Mouse (Mus musculus) adrenal gland (tissue): ENCODE results near the gene Lyrm4.
"Not testable (repeated sequence)": the region's sequence is repeated elsewhere in the genome, so short reads cannot be mapped to it uniquely, and the experiment has no call there.

Source experiments
- intact Hi-C: fragments of 180-260 bp; cut with DNase I; formaldehyde crosslinking; loops from one replicate; pipeline ENCODE4 v1.15.1; 2025

Lyrm4 gene

DNA sequence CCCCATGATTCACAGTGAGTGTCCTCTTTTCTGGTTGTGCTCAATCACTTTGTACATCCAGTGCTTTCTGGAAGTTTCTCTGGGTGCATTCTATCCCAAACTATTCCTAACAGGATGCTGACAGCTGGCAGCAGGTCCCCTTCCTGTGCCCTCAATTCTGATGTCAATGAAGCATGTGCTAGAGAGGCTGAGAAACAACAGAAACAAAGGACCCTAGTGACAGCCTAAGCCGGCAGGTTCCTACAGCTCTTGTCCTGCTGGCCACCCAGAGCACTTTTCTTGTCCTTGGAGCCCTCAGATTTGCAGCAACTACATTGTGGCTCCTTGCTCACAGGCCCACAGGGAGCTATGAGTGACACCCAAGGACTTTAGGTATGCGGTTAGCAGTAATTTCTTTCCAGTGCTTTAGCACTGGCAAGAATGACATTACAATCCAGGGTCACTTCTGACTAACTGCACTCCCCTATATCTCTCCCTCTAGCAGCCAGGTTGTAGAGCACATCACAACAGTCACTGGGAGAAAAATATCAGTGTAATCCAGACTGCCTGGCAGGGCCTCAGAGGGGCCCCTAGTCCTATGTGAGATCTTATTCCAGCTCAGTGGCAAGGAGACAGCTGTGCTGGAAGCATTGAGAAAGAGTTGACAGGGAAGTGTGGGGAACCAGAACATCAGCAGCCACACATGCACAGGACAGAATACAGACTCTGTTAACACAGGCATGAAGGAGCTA is 121.5 kb downstream of the Lyrm4 start:
- intact Hi-C loops = no loop called here

DNA sequence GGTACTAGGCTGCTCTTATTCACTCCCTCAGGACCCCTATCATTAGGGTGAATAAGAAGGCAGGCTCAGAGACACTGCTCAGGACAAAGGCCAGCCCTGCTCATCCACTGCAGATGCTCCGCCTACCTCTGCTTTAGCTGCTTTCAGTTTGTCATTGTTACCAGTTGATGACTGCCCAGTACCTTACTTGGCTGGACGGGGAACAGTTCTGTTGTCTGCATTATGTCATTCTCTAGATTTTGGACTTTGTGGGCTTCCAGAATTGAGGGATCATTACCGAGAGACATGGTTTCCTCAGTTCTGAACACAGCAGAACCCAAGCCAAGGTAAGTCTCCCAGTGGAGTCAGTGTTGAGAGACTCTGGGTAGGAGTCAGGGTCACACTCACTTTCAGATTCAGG is 122.1 kb downstream of the Lyrm4 start:
- intact Hi-C loops = no loop called here

DNA sequence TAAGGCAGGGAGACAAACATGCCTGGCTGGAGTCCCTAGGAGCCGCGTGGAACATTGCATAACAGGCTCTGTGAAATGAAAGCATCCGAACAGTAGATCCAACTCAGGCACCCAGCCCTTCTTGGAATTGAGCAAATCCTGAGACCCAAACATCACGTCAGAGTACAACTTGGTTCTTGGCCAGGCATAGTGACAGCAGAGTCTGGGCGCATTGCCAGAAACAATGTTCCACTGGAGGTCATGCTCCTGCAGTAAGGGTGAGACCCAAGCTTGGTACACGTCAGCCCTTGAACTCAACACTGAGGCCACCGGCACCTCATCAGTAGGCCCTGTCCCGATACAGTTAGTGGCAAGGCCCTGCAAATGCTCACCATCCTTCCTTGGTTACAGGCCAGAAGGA is 123.3 kb downstream of the Lyrm4 start:
- intact Hi-C loops = no loop called here

DNA sequence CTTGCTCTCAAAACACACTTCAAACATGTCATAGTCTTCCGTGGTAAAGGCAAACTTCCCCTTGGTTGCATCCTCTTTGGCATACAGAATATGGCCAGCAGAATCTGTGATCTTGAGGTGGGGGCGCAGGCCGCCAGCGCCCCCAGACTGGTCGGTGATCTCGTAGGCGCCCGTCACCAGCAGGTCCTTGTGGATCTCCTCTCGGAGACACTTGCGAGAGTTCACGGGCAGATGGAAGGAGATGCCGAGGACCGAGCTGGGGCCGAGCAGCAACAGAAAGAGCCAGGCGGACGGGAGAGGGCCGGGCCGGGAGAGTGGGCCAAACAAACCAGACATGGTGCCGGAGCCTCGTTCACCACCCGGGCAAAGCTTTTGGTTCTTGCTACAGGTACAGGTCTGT is 126.1 kb downstream of the Lyrm4 start:
- intact Hi-C loops = not testable (repeated sequence)

DNA sequence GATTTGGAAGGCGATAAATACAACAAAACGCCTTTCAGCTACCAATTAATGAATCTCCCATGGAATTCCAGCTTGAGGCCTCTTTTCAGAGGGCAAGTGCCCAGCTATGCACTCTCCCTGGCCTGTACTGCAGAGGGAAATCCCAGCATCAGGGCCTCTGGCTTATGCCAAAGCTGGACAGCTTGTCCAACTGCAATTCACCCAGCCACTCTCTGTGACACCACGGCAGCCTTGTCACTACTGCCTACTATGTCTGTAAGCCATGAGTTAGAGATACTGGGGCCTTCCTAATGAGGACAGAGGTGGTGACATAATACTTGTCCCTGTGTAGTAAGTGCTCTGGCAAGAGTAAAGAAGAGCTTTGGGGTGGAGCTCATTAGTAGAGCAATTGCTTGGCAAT is 128.0 kb downstream of the Lyrm4 start:
- intact Hi-C loops = no loop called here

DNA sequence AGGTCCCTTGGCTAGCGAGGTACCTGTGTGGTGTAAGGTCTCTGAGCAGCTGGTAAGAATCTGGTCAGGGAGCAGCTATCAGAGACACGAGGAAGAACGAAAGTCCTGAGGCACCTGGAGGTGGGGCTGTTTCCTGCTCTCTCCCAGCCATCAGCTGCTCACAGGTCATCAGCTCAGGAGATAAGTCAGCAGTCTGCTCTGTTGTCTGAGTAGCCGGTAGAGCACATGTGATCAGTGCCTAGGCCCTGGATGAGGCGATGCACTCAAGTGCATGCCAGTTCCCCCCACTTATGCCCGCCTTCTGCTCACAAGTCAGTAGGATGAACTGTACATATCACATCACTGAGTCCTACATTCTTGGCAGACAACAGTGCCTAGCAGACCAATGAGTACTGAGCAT is 134.3 kb downstream of the Lyrm4 start:
- intact Hi-C loops = no loop called here

DNA sequence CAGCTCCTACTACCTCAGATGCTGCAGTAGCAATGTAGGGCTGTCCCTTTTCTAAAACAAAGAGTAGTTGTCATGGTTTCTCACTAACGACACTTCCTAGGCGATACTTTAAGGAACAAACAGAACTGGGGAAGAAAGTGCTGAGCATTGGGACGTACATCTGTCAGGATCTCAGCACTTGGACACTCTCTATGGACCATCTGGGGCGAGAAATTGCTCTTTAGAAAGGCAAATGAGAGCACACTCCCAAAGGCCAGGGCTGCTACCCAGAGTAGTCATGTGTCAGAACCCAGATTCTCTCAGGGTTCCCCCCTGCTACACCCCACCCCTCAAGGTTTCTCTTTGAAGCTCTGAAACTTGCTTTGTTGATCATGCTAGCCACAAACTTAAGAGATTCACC is 136.9 kb downstream of the Lyrm4 start:
- intact Hi-C loops = no loop called here

DNA sequence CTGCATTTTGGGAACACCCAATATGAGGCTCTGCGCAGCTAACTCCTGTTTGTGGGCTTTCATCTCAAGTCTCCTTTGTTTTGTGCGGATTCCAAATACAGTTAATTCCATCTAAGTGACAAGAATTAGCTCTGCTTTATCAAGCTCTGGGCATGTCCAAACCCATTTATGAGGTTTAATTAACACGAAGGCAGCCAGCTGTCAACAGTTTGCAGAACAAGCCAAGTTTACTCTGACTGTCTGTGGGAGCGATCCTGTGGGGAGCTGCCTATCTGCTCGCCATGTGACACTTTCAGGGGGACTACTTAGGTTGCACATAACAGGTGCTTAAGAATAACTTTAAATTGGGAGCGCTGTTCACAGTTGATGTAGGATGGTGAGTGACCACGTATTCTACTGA is 140.4 kb downstream of the Lyrm4 start:
- intact Hi-C loops = no loop called here

DNA sequence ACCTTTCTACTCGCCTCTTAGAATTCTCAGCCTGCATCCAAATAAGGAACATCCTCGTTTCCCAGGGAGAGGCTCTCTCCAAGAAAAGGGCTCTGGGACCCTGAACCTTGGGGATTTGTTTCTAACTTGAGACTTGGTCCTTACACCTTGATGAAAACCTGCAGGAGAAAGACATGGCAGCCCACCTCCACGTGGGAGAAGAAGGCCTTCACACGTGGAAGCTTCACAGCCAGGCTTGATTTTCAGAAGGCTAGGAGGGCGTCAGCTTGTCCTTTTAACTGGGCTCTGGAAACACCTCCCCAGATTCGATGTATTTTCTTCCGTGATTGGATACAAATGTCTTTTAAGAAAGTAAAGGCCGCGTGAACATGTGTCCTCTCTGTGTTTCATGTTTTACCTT is 147.5 kb downstream of the Lyrm4 start:
- intact Hi-C loops = no loop called here

DNA sequence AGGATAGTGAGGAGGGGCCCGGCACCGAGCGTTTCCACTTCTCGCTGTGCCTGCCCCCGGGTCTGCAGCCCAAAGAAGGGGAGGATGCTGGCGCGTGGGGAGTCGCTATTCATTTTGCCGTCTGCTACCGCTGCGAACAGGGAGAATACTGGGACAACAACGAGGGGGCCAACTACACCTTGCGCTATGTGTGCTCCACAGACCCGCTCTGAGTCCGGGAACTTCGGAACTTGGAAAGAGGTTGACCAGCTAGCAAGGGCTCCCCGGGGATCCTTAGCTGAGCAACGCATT is 147.9 kb downstream of the Lyrm4 start:
- intact Hi-C loops = no loop called here

DNA sequence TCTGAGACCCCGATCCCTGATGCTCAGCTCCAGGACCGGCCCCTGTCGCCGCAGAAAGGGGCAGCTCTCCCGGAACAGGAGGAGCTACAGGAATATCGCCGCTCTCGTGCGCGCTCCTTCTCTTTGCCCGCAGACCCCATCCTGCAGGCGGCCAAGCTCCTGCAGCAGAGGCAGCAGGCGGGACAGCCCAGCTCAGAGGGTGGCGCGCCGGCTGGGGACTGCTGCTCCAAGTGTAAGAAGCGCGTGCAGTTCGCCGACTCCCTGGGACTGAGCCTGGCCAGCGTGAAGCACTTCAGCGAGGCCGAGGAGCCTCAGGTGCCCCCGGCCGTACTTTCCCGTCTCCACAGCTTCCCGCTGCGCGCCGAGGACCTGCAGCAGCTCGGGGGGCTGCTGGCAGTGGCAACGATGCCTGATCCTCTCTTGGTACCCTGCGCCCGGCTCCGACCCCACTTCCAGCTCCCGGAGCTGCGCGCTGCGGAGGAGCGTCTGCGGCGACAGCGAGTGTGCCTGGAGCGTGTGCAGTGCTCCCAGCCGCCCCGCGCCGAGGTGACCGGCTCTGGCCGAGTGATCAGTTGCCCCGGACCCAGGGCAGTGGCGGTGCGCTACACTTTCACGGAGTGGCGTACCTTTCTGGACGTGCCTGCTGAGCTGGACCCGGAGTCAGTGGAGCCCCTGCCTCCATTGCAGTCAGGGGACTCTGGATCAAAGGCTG is 148.5 kb downstream of the Lyrm4 start:
- intact Hi-C loops = no loop called here

DNA sequence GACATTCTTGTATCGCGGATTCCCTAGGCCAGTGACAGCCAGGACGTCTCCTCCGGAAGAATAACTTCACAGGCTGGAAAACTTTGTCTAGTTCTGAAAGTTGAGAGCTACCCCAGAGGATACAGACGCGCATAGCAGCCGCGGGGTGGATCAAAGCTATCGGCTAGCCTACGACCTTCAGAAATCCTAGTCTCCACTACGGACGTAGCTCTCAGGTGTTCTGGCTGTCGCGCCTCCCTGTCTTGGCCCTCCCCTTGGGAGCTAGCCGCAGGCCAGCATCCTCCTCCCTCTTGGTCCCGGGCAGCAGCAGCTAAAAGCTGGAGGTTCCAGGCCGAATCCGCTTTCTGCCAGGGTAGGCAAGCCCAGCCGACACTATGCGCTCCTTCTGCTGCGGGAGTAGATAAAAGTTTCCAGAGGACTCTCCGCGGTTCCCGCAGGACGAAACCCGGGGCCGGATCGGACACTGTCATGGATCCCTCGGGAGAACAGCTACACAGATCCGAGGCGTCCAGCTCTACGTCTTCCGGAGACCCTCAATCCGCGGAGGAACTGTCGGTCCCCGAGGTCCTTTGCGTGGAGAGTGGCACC is 149.1 kb downstream of the Lyrm4 start:
- intact Hi-C loops = no loop called here

DNA sequence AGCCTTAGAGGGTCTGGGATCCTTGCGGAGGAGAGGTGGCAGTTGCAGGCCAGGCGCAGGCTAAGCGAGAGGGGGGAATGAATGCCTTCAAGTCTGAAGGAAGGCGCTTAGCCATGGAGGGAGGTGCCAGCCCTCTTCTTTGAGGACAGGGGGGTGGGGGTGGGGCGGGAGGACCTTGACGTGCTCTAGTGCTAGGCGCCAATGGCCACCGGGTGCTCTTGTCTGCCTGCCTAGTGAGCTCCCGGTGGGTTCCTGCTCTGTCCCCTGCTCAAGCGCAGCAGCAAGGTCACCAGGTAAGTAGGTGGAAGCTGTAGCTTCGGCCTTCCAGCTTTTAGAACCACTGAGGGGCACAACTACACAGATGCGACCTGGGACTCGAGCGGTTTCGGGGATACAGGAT is 149.6 kb downstream of the Lyrm4 start:
- intact Hi-C loops = no loop called here

DNA sequence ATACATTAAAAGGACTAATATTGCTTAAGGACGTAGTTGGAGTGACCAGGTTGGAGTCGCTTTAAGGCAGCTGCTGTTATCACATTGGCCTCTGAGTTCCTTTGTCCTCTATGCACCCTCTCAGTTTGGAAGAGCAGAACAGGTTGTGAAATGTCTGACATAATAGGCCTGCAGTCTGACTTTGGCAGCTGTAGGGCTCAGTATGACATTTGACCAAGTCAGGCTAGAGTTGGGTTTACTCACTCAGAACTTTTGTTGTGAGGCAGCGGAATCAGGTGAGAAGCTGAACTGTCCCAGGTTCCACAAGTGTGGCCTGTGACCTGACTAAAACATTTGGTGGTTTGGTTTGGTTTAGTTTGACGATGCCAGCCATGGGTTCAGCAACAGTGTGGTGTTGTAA is 153.7 kb downstream of the Lyrm4 start:
- intact Hi-C loops = no loop called here

DNA sequence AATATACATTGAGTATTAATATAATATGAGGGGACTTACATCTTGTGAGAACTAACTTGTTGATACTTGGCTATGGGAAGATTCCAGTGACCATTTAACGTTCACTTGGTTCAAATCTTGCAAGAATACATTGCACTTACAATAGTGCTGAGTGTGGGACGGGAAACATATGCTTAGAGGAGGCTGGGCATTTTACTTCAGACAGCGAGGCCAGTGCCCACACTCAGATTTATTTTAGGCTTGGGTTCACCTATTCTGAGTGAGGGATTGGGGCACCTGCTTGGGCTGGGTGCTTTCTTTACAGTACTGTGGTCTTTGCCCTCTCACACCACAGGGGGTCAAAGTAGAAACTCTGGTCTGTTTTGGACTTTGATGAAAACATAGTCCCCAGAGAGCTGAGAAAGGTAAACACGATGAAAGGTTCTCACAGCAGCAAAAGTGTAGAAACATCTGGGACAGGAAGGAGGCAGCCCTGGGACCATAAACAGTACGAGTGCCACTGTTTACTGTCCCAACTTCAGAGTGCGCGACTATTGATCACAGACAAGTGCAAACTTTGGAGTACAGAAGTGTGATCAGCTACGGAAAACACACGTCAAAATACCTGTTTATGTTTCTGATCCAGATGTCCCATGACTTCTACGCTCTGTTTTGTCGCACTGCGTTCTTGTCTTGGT is 157.8 kb downstream of the Lyrm4 start:
- intact Hi-C loops = no loop called here

DNA sequence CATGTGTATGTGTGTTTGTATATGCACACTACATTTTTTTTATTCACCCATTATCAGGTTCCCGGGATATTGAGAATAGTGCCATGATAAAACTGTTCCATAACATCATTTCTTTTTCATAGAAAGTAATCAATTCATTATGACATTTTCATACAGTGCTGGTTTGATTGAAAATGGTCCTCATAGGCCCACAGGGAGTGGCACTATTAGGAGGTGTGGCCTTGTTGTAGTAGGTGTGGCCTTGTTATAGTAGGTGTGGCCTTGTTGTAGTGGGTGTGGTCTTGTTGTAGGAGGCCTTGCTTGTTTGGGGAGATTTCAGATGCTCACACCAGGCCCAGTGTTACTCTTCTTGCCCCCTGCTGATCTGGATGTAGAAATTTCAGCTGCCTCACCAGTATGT is 158.8 kb downstream of the Lyrm4 start, which contains the start of gene Ppp1r3g:
Ppp1r3g (plus strand) TSS at position 301 of the 400 bp plus-strand sequence.
- intact Hi-C loops = no loop called here

DNA sequence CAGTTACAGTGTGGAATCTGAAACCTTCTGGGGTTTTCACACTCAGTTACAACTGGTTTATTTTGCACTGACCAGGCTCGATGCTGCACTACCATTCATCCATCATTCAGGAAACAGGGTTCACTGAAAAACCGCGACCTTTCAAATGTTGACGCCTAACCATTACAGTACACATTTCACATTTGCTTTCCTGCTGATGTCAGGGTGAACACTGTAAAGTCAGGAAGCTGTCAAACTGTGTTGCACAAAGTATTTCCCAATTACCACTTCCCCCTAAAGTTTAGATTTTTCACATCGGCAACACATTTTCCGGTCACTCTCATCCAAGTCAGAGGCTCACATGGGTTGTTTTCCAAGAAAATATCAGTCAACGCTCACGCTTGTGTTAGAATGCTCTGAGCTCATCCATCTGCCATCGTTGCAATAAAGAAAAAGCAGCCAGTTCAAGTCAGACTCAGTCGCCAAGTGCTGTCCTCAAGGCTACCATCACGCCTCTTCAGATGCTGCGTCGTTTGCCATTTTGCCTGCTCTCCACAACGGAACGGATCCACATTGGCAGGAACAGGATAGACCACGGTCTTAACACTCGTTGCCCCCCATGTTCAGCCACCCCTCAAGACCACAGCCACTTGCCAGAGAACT is 167.4 kb downstream of the Lyrm4 start:
- intact Hi-C loops = loop anchor here (5.0 kb wide), 1 partner anchor 168 kb away; no protein-coding TSS in a partner anchor

DNA sequence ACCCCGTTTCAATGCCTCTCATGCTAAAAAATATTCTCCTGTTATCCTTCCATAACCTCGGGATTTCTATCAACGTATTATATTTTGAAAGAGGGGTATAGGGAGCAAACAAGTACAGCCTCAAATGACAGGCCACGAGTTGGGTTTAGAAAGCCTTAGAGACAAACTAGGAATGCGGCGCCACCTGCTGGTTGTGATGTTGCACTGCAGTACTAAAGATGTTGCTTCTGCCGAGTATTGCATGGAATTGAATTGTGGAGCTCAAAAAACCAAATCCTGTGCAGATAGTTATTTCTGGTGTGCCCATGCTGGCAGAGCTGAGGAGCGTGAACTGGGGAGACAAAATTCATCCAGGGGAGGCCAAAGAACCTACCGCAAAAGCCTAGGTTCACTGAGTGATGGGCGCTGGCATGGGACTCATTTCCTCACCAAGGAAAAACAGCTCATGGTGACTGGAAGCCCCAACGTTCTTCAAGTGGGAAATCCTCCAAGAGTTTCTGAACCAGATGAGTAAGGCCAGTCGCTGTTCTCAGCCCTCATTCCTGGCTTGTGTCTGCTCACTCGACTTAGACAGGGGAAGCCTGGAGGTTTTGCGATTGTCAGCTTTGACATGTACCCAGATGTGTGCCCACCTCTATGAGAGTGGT is 169.8 kb downstream of the Lyrm4 start:
- intact Hi-C loops = loop anchor here (2.0 to 5.0 kb wide), 2 partner anchors 165 to 917 kb away; no protein-coding TSS in a partner anchor

DNA sequence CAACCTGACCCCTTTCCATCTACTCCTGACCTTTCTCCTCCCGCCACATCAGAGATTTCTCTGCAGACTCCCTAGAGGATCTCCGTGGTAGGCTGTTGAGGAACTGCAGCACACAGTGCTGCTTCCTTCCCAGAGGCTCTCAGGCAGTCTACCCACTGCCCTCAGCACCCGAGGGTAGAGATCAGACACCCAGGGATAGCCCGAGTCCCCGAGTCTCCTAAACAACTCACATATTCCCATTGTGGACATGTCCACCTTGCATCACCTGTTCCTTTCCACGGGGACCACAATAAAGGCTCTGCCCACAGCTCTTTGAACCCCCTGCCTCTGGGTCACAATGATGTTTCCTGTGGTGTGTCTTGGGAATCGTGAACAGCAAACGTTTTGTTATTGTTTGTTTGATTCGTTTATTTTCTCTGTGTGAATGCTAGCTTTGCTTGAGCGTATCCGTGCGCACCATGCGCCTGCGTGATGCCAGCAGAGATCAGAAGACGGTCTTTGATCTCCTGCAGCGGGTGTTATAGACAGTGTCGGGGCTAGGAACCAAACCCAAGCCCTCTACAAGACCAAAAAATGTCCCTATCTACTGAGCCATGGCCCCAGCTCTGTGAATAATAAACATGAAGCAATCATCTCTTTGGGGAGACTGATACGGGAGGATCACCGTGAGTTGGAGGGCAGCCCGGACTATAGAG is 170.5 kb downstream of the Lyrm4 start:
- intact Hi-C loops = loop anchor here (2.0 to 5.0 kb wide), 2 partner anchors 165 to 916 kb away; no protein-coding TSS in a partner anchor

DNA sequence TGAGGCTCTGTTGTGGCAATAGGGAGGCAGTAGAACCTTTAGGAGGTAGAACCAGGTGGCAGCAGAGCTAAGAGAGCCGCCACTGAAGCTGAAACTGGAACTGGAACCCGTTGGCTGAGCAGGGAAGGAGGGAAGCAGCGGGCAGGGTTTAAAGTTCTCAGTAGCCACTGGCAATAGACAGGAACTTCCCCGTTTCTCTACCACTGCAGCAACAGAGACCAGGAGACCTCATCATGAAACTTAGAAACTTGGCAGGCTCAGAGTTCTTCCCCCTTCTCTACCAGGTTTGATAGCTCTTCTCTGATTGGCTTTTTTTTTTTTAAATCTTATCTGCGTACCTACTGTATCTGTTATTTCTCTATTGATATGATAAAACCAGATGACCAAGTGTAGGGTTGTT is 176.4 kb downstream of the Lyrm4 start:
- intact Hi-C loops = no loop called here
